Mouse (Mus musculus): ENCODE measurements at regions not wholly inside any gene's neighbourhood (a gene's known extent, or its start where the extent isn't known, plus 50 kb on each side); places are given as distances from the start of the nearest gene placed in this dataset.

GRCm38 (mm10) chr8:92760933-92761332 is 66.2 kb upstream of the Mmp2 start:
- Histone ChIP-seq H3K9ac (ENCODE audit: low read length) (no peak overlapping the region), H3K27me3 (ENCODE audit: control insufficient read depth, insufficient read depth, low read length) (no peaks in the 10 kb centered on the region), H3K27ac (ENCODE audit: low read depth, low read length) (no peak overlapping the region), H3K36me3 (ENCODE audit: control insufficient read depth, insufficient read depth, low read length) (no peaks in the 10 kb centered on the region), H3K4me2 (ENCODE audit: low read depth) (no peak overlapping the region), H3K4me3 (ENCODE audit: low read depth, low read length) (no peak overlapping the region), H3K4me1 (ENCODE audit: control insufficient read depth, insufficient read depth, low read length) (no peaks in the 10 kb centered on the region), H3K9me3 (ENCODE audit: control insufficient read depth, low read length) (no peaks in the 10 kb centered on the region)
- WGBS, result 95% methylated on average over 6 of the region's 6 CpGs
- ATAC-seq (ENCODE audit: insufficient read depth, low FRiP score, low TSS enrichment), result no peak
- DNase-seq (ENCODE audit: low spot score), result no peak

- Histone ChIP-seq H3K27ac (ENCODE audit: low read depth, low read length) (no peak overlapping the region), H3K9ac (ENCODE audit: low read length) (no peak overlapping the region), H3K27me3 (ENCODE audit: control insufficient read depth, insufficient read depth, low read length) (no peaks in the 10 kb centered on the region), H3K4me1 (ENCODE audit: control insufficient read depth, insufficient read depth, low read length) (no peaks in the 10 kb centered on the region), H3K4me3 (ENCODE audit: low read depth, low read length) (no peak overlapping the region), H3K9me3 (ENCODE audit: control insufficient read depth, low read length) (no peaks in the 10 kb centered on the region), H3K36me3 (ENCODE audit: control insufficient read depth, insufficient read depth, low read length) (no peaks in the 10 kb centered on the region), H3K4me2 (ENCODE audit: low read depth) (peak overlapping the region; percentile 17)
- WGBS, result 12% methylated on average over 18 of the region's 18 CpGs
- ATAC-seq (ENCODE audit: insufficient read depth, low FRiP score, low TSS enrichment), result no peak
- peak; percentile 43 for DNase-seq (ENCODE audit: low spot score)
Measured at GRCm38 (mm10) chr8:92761959-92762600, 65.0 kb upstream of the Mmp2 start.

GRCm38 (mm10) chr8:92771856-92772650 is 55.0 kb upstream of the Mmp2 start:
- WGBS, result 62% methylated on average over 14 of the region's 14 CpGs
- Histone ChIP-seq H3K4me2 (ENCODE audit: low read depth) (no peak overlapping the region), H3K36me3 (ENCODE audit: control insufficient read depth, insufficient read depth, low read length) (no peaks in the 10 kb centered on the region), H3K4me3 (ENCODE audit: low read depth, low read length) (no peak overlapping the region), H3K4me1 (ENCODE audit: control insufficient read depth, insufficient read depth, low read length) (peaks cover 3% of the 10 kb centered on the region; the same call in 1 of the 2 replicates), H3K27ac (ENCODE audit: low read depth, low read length) (no peak overlapping the region), H3K9me3 (ENCODE audit: control insufficient read depth, low read length) (no peaks in the 10 kb centered on the region), H3K27me3 (ENCODE audit: control insufficient read depth, insufficient read depth, low read length) (no peaks in the 10 kb centered on the region), H3K9ac (ENCODE audit: low read length) (no peak overlapping the region)
- no peak for DNase-seq (ENCODE audit: low spot score)
- no peak for ATAC-seq (ENCODE audit: insufficient read depth, low FRiP score, low TSS enrichment)

GRCm38 (mm10) chr8:92772826-92773225 is 54.3 kb upstream of the Mmp2 start:
- Histone ChIP-seq H3K27me3 (ENCODE audit: control insufficient read depth, insufficient read depth, low read length) (no peaks in the 10 kb centered on the region), H3K36me3 (ENCODE audit: control insufficient read depth, insufficient read depth, low read length) (no peaks in the 10 kb centered on the region), H3K9ac (ENCODE audit: low read length) (no peak overlapping the region), H3K27ac (ENCODE audit: low read depth, low read length) (no peak overlapping the region), H3K4me3 (ENCODE audit: low read depth, low read length) (no peak overlapping the region), H3K9me3 (ENCODE audit: control insufficient read depth, low read length) (no peaks in the 10 kb centered on the region), H3K4me2 (ENCODE audit: low read depth) (no peak overlapping the region), H3K4me1 (ENCODE audit: control insufficient read depth, insufficient read depth, low read length) (peaks cover 5% of the 10 kb centered on the region; the same call in 1 of the 2 replicates)
- DNase-seq (ENCODE audit: low spot score), result peak; percentile 23
- 82% methylated on average over 10 of the region's 10 CpGs for WGBS
- no peak for ATAC-seq (ENCODE audit: insufficient read depth, low FRiP score, low TSS enrichment)

GRCm38 (mm10) chr8:92775186-92775585 is 51.9 kb upstream of the Mmp2 start:
- 68% methylated on average over 4 of the region's 4 CpGs for WGBS
- H3K27me3 ChIP-seq (ENCODE audit: control insufficient read depth, insufficient read depth, low read length), result no peaks in the 10 kb centered on the region
- DNase-seq (ENCODE audit: low spot score) (no peak), ATAC-seq (ENCODE audit: insufficient read depth, low FRiP score, low TSS enrichment) (no peak)
- H3K4me1 ChIP-seq (ENCODE audit: control insufficient read depth, insufficient read depth, low read length), result peaks cover 5% of the 10 kb centered on the region; the same call in 1 of the 2 replicates
- H3K27ac ChIP-seq (ENCODE audit: low read depth, low read length), result no peak overlapping the region
- H3K9me3 ChIP-seq (ENCODE audit: control insufficient read depth, low read length), result no peaks in the 10 kb centered on the region
- no peaks in the 10 kb centered on the region for H3K36me3 ChIP-seq (ENCODE audit: control insufficient read depth, insufficient read depth, low read length)
- no peak overlapping the region for H3K9ac ChIP-seq (ENCODE audit: low read length)
- no peak overlapping the region for H3K4me2 ChIP-seq (ENCODE audit: low read depth)
- no peak overlapping the region for H3K4me3 ChIP-seq (ENCODE audit: low read depth, low read length)

- Histone ChIP-seq H3K27ac (ENCODE audit: low read depth, low read length) (no peak overlapping the region), H3K36me3 (ENCODE audit: control insufficient read depth, insufficient read depth, low read length) (no peaks in the 10 kb centered on the region), H3K9ac (ENCODE audit: low read length) (no peak overlapping the region), H3K4me1 (ENCODE audit: control insufficient read depth, insufficient read depth, low read length) (peaks cover 5% of the 10 kb centered on the region; the same call in 1 of the 2 replicates), H3K4me3 (ENCODE audit: low read depth, low read length) (no peak overlapping the region), H3K27me3 (ENCODE audit: control insufficient read depth, insufficient read depth, low read length) (no peaks in the 10 kb centered on the region), H3K4me2 (ENCODE audit: low read depth) (no peak overlapping the region), H3K9me3 (ENCODE audit: control insufficient read depth, low read length) (no peaks in the 10 kb centered on the region)
- DNase-seq (ENCODE audit: low spot score) (no peak), ATAC-seq (ENCODE audit: insufficient read depth, low FRiP score, low TSS enrichment) (no peak)
- WGBS, result 7% methylated on average over 5 of the region's 5 CpGs
Measured at GRCm38 (mm10) chr8:92777106-92777505, 50.0 kb upstream of the Mmp2 start.

All from neural tube, embryonic 11.5 days (tissue).